Mouse (Mus musculus): ENCODE measurements around the gene Nfe2l1. TPM values are rescaled to one million over a fixed set of nuclear protein-coding genes. Genes with fewer than 3 reads are reported as not detected.
A peak's percentile ranks its signal among the peaks of the same experiment; 100 is the strongest.

Nfe2l1 gene
- polyA plus RNA-seq, 3 experiments from 2014 or later, result 17.8 to 21.4 (median 20.7) TPM

- no peak for ATAC-seq
These were observed 13.9 kb upstream of the Nfe2l1 start for GRCm38 (mm10) chr11:96843627-96844026.

GRCm38 (mm10) chr11:96840290-96840689, 10.5 kb upstream of the Nfe2l1 start:
- no peak for ATAC-seq

DNA sequence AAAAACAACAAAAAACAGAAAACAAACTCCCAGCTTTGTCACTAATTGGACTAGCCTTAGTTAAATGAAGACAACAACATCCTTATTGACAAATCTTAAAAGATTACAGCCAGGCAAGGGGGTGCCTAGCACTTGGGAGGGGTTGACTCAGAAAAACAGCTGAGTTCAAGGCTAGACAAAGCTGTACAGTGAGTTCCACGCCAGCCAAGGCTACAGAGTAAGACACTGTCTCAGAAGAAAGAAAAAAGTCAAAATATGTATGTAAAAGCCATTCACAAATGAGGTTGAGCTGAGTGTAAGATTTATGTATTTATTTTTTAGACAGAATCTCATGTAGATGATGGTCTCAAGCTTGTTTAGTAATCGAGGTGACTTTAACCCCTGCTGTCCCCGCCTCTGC, 10.1 kb upstream of the Nfe2l1 start:
- ATAC-seq, result no peak

DNA sequence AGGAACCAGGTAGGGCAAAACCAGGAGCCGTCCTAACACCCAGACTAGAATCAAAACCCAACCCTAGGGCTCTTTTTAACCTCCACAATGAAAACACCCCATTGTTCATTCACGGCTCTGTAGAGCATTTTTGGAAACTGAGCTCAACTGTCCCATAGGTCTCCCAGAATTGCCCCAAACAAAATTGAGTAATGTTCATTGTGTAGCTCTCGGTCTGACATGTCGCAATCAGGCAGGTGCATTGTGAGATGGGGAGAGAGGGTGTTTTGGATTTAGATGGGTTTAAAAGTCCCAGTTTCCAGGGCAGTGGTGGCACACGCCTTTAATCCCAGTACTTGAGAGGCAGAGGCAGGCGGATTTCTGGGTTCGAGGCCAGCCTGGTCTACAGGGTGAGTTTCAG, 9.7 kb upstream of the Nfe2l1 start:
- no peak for ATAC-seq

DNA sequence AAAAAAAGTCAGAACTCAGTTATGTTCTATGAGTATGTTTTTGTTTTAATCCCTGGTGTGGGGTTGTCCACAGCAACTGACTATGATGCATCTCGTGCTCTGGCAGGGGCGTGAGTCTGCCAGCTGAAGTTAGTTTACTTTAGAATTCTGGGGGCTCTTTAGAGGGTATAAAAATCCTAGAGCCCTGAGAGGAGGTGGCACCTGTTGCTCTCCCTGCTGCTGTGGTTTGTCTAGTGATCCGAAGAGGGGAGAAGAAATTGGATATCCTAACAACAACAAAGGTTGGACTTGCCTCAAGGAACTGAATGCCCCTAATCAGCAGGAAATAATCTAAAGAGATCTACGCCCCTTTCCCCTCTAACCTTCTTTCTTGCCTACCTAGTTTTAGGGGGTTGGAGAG, 8.6 kb upstream of the Nfe2l1 start:
- ATAC-seq, result no peak

GRCm38 (mm10) chr11:96837298-96837697, 7.5 kb upstream of the Nfe2l1 start:
- no peak for ATAC-seq

DNA sequence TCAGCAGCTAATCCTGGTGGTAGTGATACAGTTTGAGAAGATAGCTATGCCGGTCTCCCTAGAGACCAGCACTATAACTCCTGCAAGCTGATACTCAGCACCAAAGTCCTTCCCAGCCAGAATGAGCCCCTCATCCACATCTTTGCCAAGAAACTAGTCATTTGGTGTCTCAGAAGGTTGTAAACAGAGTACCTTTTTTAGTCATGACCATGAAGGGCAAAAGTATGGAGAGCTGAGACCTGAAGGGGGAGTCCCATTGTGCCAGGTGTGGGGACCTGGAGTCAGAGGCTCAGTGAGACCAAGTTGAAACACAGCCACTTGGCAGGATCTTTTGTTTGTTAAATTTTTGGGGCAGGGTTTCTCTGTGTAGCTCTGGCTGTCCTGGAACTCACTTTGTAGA, 4.4 kb upstream of the Nfe2l1 start:
- no peak for ATAC-seq

GRCm38 (mm10) chr11:96832973-96833372, 3.2 kb upstream of the Nfe2l1 start:
- ATAC-seq, result no peak

DNA sequence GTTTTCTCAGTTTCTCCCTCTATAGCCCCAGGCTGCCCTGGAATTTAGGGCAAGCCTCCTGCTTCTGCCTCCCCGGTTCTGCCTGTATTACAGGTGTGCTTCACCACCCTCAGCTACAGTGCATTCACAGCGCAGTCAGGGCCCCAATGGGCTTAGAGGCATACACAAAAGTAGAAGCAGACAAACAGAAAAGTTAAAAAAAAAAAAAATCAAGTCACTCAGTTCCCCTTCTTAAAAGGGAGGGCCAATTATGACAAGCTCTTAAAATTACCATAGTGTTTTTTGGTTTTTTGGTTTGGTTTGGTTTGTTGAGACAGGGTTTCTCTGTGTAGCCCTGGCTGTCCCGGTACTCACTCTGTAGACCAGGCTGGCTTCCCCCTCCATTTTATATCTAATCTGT, 2.8 kb upstream of the Nfe2l1 start:
- ATAC-seq, result no peak

DNA sequence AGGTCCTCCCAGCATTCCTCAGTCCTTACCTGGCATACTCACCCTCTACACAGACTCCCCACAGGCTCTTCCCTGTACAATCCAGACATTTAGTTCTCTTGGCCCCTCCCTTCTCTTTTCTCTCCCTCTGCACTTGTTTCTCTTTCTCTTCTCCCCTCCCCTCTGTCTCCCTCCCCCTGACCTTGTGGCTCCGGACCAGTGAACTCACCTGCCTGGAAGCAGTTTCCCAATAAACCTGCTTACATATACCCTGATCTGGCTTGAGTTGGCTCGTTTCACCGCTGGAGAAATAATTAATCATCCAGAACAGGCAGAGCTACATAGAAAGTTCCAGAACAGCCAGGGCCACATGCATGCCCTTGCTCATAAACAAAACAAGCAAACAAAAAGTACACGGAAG, 1.7 kb upstream of the Nfe2l1 start:
- no peak for ATAC-seq

DNA sequence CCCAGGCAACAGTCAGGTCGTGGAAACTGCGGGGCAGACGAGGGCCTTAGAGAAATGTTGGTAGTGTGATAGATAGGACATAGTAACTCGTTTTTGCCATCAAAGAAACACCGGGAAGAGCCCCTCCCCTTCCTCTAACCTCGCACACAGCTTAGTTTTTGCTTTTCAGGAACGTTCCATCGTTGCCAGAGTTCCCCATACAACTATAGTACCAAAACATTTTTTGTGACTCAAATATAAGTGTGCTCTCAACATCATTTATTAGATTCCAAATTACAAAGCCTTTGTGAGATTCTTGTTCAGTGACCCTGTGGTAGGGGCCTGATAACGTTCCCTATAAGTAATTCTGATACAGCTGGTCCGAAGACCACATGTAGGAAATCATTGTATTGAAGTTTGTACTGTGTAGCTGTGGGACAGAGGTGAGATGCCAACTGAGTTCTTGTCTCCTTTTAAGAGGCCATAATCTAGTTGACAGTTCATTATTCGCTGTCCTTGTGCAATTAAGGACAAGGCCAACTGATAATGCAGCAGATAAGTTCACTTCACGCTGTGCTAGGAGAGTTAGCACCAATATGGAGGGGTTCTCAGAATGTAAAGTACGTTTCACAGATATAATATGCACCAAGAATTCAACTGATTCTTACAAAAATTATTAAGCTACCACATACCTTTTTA, 910 bp upstream of the Nfe2l1 start:
- ATAC-seq, result no peak

DNA sequence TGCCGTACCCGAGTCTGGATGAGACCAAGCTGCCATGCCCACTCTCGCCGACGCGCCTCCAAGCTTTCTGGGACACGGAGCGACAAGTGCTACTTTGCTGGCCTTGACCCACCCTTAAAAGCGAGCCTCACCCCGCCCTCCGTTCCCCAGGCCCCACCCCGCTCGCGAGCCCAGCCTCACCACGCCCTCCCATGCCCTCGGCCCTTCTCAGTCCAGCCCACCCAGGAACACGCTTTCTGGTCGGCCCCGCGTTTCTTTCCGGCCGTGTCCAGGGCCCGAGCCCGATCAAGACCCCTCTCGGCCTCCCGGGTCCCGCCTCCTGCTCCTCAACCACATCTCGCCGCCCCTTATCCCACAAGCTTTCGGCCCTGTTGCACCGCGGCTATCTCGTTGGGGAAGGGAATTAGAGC, 360 bp downstream of the Nfe2l1 start:
- ATAC-seq, result no peak

- ATAC-seq, result no peak
These were observed 887 bp downstream of the Nfe2l1 start for GRCm38 (mm10) chr11:96828881-96829280.

- ATAC-seq, result no peak
These were observed 1.9 kb downstream of the Nfe2l1 start for GRCm38 (mm10) chr11:96827917-96828316.

DNA sequence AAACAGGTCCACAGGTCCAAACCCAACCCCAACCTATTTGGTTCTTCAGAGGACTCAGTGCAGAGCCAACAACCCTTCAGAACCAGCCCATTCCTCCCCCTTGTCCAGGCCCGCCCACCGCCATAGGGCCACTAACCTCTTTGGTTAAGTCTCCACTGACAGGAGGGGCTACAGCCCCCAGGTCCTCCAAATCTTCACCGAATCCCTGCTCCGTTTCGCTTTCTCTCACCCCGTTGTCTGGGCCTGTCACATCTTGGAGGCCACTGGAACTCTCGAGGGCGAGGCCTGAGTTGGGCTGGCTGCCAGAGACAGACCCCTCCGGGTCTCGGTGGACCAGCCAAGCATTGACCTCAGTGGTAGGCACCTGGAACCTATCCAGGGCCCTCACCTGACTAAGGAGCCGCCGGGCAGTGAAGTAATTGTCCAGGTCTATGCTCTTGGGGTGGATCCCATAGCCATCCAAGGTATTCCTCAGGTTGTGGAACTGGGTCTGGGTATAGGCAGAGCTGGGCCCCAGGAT, 2.6 kb downstream of the Nfe2l1 start:
- no peak for ATAC-seq

DNA sequence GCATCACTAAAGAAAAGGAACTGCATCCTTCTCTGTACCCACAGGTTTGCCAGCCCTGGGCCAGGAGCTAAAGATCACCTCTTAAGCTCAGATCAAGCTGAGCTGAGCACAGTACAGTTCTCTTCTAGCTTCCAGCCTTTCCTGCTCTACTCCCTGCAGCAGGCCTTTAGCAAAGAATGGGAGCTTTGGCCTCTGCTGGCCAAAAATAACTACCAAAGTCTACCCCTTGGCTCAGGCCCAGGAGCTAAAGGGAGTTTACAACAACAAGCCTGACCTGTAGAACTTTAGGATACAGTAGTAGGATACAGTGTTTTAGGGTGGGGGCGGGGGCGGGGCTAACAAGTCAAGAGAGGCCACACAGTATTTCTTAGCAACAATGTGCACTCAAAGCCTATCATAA, 3.3 kb downstream of the Nfe2l1 start:
- no peak for ATAC-seq

GRCm38 (mm10) chr11:96824783-96825495, 4.8 kb downstream of the Nfe2l1 start:
- no peak for ATAC-seq

GRCm38 (mm10) chr11:96823880-96824782, 5.6 kb downstream of the Nfe2l1 start:
- ATAC-seq, result peak; percentile 98

DNA sequence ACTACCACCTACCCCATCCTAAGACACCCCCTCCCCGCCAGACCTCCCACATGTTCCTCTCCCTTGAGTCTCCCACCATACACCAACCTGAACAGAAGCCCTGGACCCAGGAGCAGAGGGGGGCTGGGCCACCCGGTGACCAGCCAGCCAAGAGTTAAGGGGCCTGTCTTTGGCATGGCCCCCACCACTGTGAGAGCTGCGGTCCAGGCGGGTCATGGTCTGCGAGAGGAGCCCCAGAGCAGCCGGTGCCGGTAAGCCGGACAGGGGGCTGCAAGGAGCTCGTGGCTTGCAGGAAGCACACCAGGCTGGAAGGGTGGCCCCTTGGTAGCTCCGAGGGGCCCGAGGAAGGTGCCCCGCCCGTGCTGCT, 6.3 kb downstream of the Nfe2l1 start:
- ATAC-seq, result no peak

DNA sequence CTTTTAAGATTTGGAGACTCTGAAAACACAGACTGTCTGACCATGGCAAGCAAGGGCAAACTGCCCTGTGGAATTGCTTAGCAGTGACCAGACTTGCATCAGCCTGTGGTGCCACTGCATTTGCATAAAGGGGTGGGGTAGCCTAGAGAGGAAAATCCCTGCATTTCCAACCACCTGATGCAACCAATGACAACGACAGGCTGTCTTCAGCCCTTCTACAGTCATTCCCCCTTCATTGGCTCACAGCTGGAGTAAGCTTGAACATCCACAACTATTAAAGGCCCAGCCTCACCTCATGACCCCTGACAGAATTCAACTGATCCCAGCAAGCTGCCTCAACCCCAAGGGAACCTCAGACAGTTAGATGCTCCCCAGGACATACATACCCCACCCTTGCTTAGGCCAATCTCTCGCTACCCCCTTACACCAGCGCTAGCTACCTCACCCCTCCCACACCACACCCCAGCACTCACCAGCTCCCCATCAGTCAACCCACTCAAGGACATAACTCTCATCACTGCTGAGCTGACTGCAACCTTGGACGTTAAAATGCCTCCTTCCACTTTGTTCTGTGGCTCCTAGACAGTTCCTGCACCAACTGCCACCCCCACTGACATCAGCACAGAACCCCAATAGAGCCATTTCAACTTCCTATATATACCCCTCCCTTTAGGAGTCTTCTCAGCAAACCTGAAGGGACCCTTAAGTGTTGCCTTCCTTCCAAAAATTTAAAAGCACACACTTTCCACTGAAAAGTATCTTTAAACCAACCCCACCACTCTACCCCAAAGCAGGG, 6.9 kb downstream of the Nfe2l1 start:
- ATAC-seq, result peak; percentile 27

- ATAC-seq, result no peak
These were observed 7.8 kb downstream of the Nfe2l1 start for GRCm38 (mm10) chr11:96821956-96822355.

DNA sequence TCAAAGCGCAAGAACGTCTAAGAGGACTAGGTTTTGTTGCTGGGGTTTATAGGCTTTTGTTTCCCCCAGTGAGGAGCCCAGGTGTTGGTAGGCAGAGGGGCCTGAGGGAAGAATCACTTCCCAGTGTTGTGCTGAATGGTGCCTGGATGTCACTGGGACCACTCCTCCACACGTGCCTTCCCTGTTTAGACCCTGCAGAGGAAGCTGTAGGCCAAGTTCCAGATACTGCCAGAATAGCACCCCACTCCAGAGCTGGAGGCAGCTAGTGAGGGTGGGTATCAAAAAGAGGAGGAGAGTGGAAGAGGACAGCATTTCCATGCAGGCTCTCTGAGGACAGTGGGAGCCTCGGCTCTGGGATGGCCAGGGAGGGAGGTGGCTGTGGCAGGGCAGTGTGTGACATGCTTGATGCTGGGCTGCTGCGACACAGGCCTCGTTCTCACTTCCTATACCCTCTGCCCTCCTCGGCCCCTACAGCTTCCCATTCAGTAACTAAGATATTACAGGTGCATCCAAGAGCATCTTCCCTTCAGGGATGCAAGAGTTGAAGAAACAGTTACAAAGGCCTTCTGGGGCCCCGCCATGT, 11.5 kb downstream of the Nfe2l1 start:
- ATAC-seq, result no peak

Measured in inflammation-experienced regulatory T-cells, adult 6 months (primary cell).